Mouse (Mus musculus): ENCODE measurements around the gene Nedd9. TPM values are rescaled to one million over a fixed set of nuclear protein-coding genes. Genes with fewer than 3 reads are reported as not detected.
"Not testable (repeated sequence)": the region's sequence is repeated elsewhere in the genome, so short reads cannot be mapped to it uniquely, and the experiment has no call there.

The Nedd9 gene
- total RNA-seq, 2 experiments from 2014 or later: 8.7 to 19.7 TPM

- no peak for ATAC-seq (replicated peaks; ENCODE audit: low FRiP score, poor library complexity, severe bottlenecking)
These were observed 223.7 kb downstream of the Nedd9 start for GRCm38 (mm10) chr13:41263304-41264006.

DNA sequence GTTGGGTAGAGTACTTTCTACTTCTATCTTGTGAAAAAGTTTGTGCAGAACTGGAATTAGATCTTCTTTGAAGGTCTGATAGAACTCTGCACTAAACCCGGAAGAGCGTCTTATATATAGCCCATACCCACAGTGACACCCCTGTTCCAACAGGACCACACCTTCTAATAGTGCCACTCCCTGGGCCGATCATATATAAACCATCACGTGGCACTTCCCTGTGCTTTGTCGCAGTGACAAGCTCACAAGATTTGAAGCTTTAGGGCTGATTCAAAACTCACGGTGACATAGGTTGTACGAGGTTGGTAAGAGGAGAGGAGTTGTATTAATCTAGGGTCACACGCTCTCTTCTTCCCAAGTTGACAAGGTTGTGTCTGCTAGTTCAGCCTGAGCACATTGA lies 225.5 kb downstream of the Nedd9 start:
- ATAC-seq (replicated peaks; ENCODE audit: low FRiP score, poor library complexity, severe bottlenecking): not testable (repeated sequence)

Other genes starting within 250 kb of the Nedd9 start
- gene Smim13, start 237.5 kb downstream of the Nedd9 start, total RNA-seq (2015; ENCODE audit: low replicate concordance): 0.84 and 2.2 TPM in 2 replicates
- 2.8 and 5.4 TPM in 2 replicates for gene Smim13, start 237.5 kb downstream of the Nedd9 start, total RNA-seq (2017; ENCODE audit: low replicate concordance)
- gene Gm17364, start 213.4 kb downstream of the Nedd9 start, total RNA-seq (2015; ENCODE audit: low replicate concordance): not detected in 2 replicates
- gene Gm17364, start 213.4 kb downstream of the Nedd9 start, total RNA-seq (2017; ENCODE audit: low replicate concordance): not detected in 2 replicates
- 9.4 and 10.5 TPM in 2 replicates for gene Tmem170b, start 118.5 kb upstream of the Nedd9 start, total RNA-seq (2015; ENCODE audit: low replicate concordance)
- gene Tmem170b, start 118.5 kb upstream of the Nedd9 start, total RNA-seq (2017; ENCODE audit: low replicate concordance): 7.4 and 7.6 TPM in 2 replicates

Measured in erythroid progenitor cell, adult 5-6 weeks (primary cell).